Mouse (Mus musculus): ENCODE measurements around the gene Ephb2.

Ephb2 gene

GRCm38 (mm10) chr4:136697325-136697724, 138.5 kb downstream of the Ephb2 start:
- peak in 1 of 2 experiments; percentile 4 for DNase-seq

GRCm38 (mm10) chr4:136696381-136696925, 139.3 kb downstream of the Ephb2 start:
- DNase-seq, result peak; percentile 79 to 83

- DNase-seq, result no peak
Measured at GRCm38 (mm10) chr4:136695696-136696095, 140.1 kb downstream of the Ephb2 start.

GRCm38 (mm10) chr4:136690034-136690433, 145.8 kb downstream of the Ephb2 start:
- peak in 1 of 2 experiments; percentile 6 for DNase-seq

- DNase-seq, result no peak
Measured at GRCm38 (mm10) chr4:136688113-136688512, 147.7 kb downstream of the Ephb2 start.

GRCm38 (mm10) chr4:136685431-136685869, 150.3 kb downstream of the Ephb2 start:
- peak; percentile 51 to 64 for DNase-seq

- DNase-seq, result peak; percentile 63 to 71
Measured at GRCm38 (mm10) chr4:136684485-136684884, 151.3 kb downstream of the Ephb2 start.

GRCm38 (mm10) chr4:136680641-136681040, 155.1 kb downstream of the Ephb2 start:
- no peak for DNase-seq

GRCm38 (mm10) chr4:136679221-136679620, 156.6 kb downstream of the Ephb2 start:
- no peak for DNase-seq

GRCm38 (mm10) chr4:136678480-136678879, 157.3 kb downstream of the Ephb2 start:
- DNase-seq, result peak; percentile 90

- DNase-seq, result no peak
Measured at GRCm38 (mm10) chr4:136675439-136675838, 160.3 kb downstream of the Ephb2 start.

- DNase-seq, result no peak
Measured at GRCm38 (mm10) chr4:136672335-136673090, 163.3 kb downstream of the Ephb2 start.

- DNase-seq, result no peak
Measured at GRCm38 (mm10) chr4:136667757-136668156, 168.0 kb downstream of the Ephb2 start.

- peak in 1 of 2 experiments; percentile 29 for DNase-seq
Measured at GRCm38 (mm10) chr4:136666002-136666401, 169.8 kb downstream of the Ephb2 start.

- DNase-seq, result no peak
Measured at GRCm38 (mm10) chr4:136665068-136665467, 170.7 kb downstream of the Ephb2 start.

GRCm38 (mm10) chr4:136657914-136658313, 177.9 kb downstream of the Ephb2 start:
- DNase-seq, result no peak

GRCm38 (mm10) chr4:136653692-136654234, 182.0 kb downstream of the Ephb2 start:
- no peak for DNase-seq

- no peak for DNase-seq
Measured at GRCm38 (mm10) chr4:136653019-136653418, 182.8 kb downstream of the Ephb2 start.

GRCm38 (mm10) chr4:136652528-136652910, 183.3 kb downstream of the Ephb2 start:
- DNase-seq, result no peak

- DNase-seq, result no peak
Measured at GRCm38 (mm10) chr4:136651882-136652527, 183.8 kb downstream of the Ephb2 start.

- peak; percentile 52 to 54 for DNase-seq
Measured at GRCm38 (mm10) chr4:136651357-136651811, 184.4 kb downstream of the Ephb2 start.

GRCm38 (mm10) chr4:136650261-136650660, 185.5 kb downstream of the Ephb2 start:
- DNase-seq, result no peak

GRCm38 (mm10) chr4:136649480-136650196, 186.2 kb downstream of the Ephb2 start:
- peak; percentile 28 to 33 for DNase-seq
